Mouse (Mus musculus): ENCODE results near the gene Scnn1g. TPM values are rescaled to one million over a fixed set of nuclear protein-coding genes. Genes with fewer than 3 reads are reported as not detected.

The Scnn1g gene
- not detected in 2 replicates for polyA plus RNA-seq (2012)

- no peak for TF ChIP-seq GATA1 (IDR thresholded peaks at IDR 0.05; ENCODE audit: low read length)
These were observed at the start of gene Scnn1g for GRCm38 (mm10) chr7:121734171-121734831. Gene Scnn1g, plus strand, starts transcription at chr7:121734479.

- TF ChIP-seq GATA1 (IDR thresholded peaks at IDR 0.05; ENCODE audit: low read length), result no peak
These were observed 48.9 kb upstream of the Scnn1g start for GRCm38 (mm10) chr7:121685140-121685984.

DNA sequence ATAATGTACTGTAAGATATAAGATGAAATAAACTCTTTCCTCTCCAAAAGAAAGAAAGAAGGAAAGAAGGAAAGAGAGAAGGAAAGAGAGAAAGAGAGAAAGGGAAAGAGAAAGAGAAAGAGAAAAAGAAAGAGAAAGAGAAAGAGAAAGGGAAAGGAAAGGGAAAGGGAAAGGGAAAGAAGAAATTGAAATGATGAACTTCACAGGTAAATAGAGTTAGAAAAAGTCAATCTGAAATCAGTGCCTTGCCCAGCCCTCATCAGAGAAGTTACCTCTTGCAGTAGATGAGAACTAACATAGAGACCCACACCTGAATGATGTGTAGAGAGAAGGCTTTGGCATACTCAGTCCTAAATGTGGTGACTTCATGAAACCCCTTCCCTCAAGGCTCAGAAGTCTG is 44.9 kb upstream of the Scnn1g start:
- no peak for TF ChIP-seq GATA1 (IDR thresholded peaks at IDR 0.05; ENCODE audit: low read length)

- TF ChIP-seq GATA1 (IDR thresholded peaks at IDR 0.05; ENCODE audit: low read length), result no peak
These were observed 42.5 kb upstream of the Scnn1g start for GRCm38 (mm10) chr7:121691803-121692202.

GRCm38 (mm10) chr7:121697170-121697569 is 37.1 kb upstream of the Scnn1g start:
- no peak for TF ChIP-seq GATA1 (IDR thresholded peaks at IDR 0.05; ENCODE audit: low read length)

- TF ChIP-seq GATA1 (IDR thresholded peaks at IDR 0.05; ENCODE audit: low read length), result no peak
These were observed 36.7 kb upstream of the Scnn1g start for GRCm38 (mm10) chr7:121697574-121697973.

DNA sequence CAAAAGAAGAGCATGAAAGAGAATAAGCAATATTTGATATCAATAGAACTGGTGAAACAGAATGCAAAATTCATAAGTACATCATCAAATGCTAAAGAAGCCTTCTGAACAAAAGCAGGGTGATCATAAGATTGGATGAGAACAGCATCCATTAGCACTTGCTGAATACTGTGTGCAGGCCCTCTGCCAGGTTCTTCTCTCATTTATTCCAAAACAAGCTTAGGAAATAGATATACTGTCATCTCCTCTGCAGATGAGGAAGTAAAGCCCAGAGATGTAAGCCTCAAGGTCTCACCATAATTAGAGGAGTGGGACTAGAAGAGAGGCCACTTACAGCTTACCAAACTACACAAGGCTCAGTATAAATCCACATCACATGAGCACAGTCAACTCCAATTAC is 35.1 kb upstream of the Scnn1g start:
- TF ChIP-seq GATA1 (IDR thresholded peaks at IDR 0.05; ENCODE audit: low read length), result no peak

GRCm38 (mm10) chr7:121700480-121700879 is 33.8 kb upstream of the Scnn1g start:
- no peak for TF ChIP-seq GATA1 (IDR thresholded peaks at IDR 0.05; ENCODE audit: low read length)

GRCm38 (mm10) chr7:121701983-121702382 is 32.3 kb upstream of the Scnn1g start:
- no peak for TF ChIP-seq GATA1 (IDR thresholded peaks at IDR 0.05; ENCODE audit: low read length)

GRCm38 (mm10) chr7:121705051-121705450 is 29.2 kb upstream of the Scnn1g start:
- TF ChIP-seq GATA1 (IDR thresholded peaks at IDR 0.05; ENCODE audit: low read length), result no peak

- TF ChIP-seq GATA1 (IDR thresholded peaks at IDR 0.05; ENCODE audit: low read length), result no peak
These were observed 27.7 kb upstream of the Scnn1g start for GRCm38 (mm10) chr7:121706411-121707072.

DNA sequence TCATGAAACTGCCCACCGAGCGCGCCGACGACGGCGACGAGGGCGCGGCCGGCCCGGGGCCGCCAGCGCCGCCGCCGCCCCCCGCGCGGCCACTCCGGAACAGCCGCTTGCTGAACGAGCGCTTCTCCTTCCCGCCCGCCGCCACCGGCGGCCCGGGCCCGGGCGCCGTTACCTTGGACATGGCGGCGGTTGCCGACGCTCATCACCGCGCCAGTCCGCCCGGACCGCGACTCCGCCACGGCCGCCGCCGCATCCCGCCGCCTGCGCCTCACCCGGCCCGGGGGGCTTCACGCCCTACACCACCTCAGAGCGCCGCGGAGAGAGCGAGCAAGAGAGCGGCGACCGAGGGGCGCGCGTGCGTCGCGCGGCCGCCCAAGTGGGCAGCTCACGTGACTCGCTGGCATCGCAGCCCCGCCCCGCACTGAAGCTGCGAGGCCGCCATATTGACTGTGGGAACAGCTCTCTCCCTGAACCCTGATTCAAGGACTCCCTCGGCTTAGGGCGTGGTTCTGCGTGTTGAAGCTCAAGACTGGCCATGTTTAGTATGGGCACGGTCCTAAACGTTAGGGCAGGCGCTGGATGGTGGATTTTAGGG is 27.1 kb upstream of the Scnn1g start, which contains the start of gene Usp31:
TSS of gene Usp31 (minus strand) at position 181 of the 595 bp plus-strand sequence.
- TF ChIP-seq GATA1 (IDR thresholded peaks at IDR 0.05; ENCODE audit: low read length), result no peak

DNA sequence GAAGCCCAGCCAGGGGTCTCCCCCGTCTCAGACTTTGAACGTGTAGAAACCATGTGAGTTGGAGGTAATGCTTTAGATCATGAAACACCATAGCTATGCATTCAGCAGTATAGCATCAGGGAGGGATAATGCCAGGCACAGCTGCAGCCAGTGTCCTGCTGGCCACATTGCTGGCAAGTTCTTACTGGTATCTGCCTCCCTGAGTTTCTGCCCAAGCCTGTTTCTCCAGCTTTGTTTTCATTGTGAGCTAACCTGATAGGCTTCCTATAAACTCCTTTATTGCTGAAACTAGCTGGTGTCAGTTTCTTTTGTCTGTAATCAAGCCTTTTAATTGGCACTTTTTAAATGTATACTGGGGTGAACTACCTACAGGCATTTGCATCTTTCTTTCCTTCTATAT is 23.1 kb upstream of the Scnn1g start:
- no peak for TF ChIP-seq GATA1 (IDR thresholded peaks at IDR 0.05; ENCODE audit: low read length)

DNA sequence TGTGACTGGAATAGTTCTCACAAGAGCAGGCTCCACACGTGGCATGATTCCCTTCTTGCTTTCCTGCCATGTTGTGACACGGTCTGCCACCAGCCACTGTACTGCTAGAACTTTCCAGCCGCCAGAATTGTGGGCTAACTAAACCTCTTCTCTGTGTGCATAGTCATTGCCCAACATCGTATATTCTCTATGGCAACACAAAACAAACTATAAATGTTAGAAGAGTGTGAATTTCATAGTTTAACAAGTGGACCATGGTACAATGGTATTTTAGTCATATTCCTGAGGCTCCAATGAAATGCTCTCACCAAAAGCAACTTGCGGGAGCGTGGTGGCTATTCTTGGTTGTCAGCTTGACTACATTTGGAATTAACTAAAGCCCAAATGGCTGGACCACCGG is 17.2 kb upstream of the Scnn1g start:
- TF ChIP-seq GATA1 (IDR thresholded peaks at IDR 0.05; ENCODE audit: low read length), result no peak

- no peak for TF ChIP-seq GATA1 (IDR thresholded peaks at IDR 0.05; ENCODE audit: low read length)
These were observed 4.1 kb upstream of the Scnn1g start for GRCm38 (mm10) chr7:121730225-121730624.

All from G1E-ER4 (cell line).